ENCODE assay signal across 8 mouse cellular contexts in genomic region chr6:31318506-31318905, GRCm38 (mm10).
A peak's percentile ranks its signal among the peaks of the same experiment; 100 is the strongest.
DNase-seq lines count a peak whose midpoint lies in the region; ATAC-seq lines count a peak whose summit lies in the region.

No protein-coding gene starts in this region.

- peak overlapping the region; percentile 23; the same call in 1 of the 2 replicates for H3K9ac ChIP-seq in lung, embryonic 16.5 days (ENCODE audit: low read length)

- H3K4me2 ChIP-seq in lung, embryonic 16.5 days (ENCODE audit: low read depth, low read length), result peak overlapping the region; percentile 62

- no peaks in the 10 kb centered on the region for H3K36me3 ChIP-seq in heart, embryonic 10.5 days
- no peaks in the 10 kb centered on the region for H3K36me3 ChIP-seq in lung, embryonic 16.5 days (ENCODE audit: control insufficient read depth, insufficient read depth, low read length)

- H3K4me3 ChIP-seq in heart, embryonic 10.5 days, result peak overlapping the region; percentile 46
- H3K4me3 ChIP-seq in lung, embryonic 16.5 days (ENCODE audit: low read length), result peak overlapping the region; percentile 43

- H3K4me1 ChIP-seq in heart, embryonic 10.5 days, result peaks cover 17% of the 10 kb centered on the region
- peaks cover 32% of the 10 kb centered on the region for H3K4me1 ChIP-seq in lung, embryonic 16.5 days (replicated peaks; ENCODE audit: control insufficient read depth, insufficient read depth, low read length)

- peak; percentile 20 for DNase-seq in cerebellum, adult 9-11 months
- DNase-seq in cerebellum, adult 11-12 months, result no peak
- DNase-seq in embryo, embryonic 11 days, result peak; percentile 70
- peak; percentile 79 for DNase-seq in heart, embryonic 10.5 days (ENCODE audit: low spot score)
- peak; percentile 93 to 94 for DNase-seq in kidney, adult 8-10 months
- peak; percentile 31 to 66 for DNase-seq in spleen, adult 18-20 months
- no peak for DNase-seq in right cerebral cortex, postnatal 14 days

- peak; percentile 79 for ATAC-seq in lung, embryonic 16.5 days (ENCODE audit: low read depth)

- no peak overlapping the region; the same call in 1 of the 2 replicates for H3K27ac ChIP-seq in heart, embryonic 10.5 days
- peak overlapping the region; percentile 88 for H3K27ac ChIP-seq in lung, embryonic 16.5 days (ENCODE audit: low read length)

- WGBS in heart, embryonic 10.5 days, result 3% methylated on average over 11 of the region's 11 CpGs
- WGBS in lung, embryonic 16.5 days, result 2% methylated on average over 11 of the region's 11 CpGs

- no peaks in the 10 kb centered on the region for H3K9me3 ChIP-seq in heart, embryonic 10.5 days
- H3K9me3 ChIP-seq in lung, embryonic 16.5 days (ENCODE audit: control insufficient read depth, low read length), result no peaks in the 10 kb centered on the region

- H3K27me3 ChIP-seq in heart, embryonic 10.5 days (ENCODE audit: insufficient read depth, poor library complexity, severe bottlenecking), result no peaks in the 10 kb centered on the region
- H3K27me3 ChIP-seq in lung, embryonic 16.5 days (ENCODE audit: control insufficient read depth, insufficient read depth, low read depth, low read length), result no peaks in the 10 kb centered on the region

Comparison
In these comparisons a context has a peak if more than half of its experiments do, and no peak if none do; other contexts are left out.
1. DNase-seq: peak in cerebellum, adult 9-11 months (single experiment), embryo, embryonic 11 days (single experiment), heart, embryonic 10.5 days (single experiment), kidney, adult 8-10 months (2 of 2) and spleen, adult 18-20 months (2 of 2); none in cerebellum, adult 11-12 months (single experiment) and right cerebral cortex, postnatal 14 days (single experiment).